Mouse (Mus musculus): ENCODE data around the gene Arhgef10l. TPM values are rescaled to one million over a fixed set of nuclear protein-coding genes. Genes with fewer than 3 reads are reported as not detected.
"Not testable (repeated sequence)": the region's sequence is repeated elsewhere in the genome, so short reads cannot be mapped to it uniquely, and the experiment has no call there.

The Arhgef10l gene
- polyA plus RNA-seq, 1 experiment from 2014 or later: 9.7 TPM

- ATAC-seq (replicated peaks; ENCODE audit: insufficient number of reproducible peaks, low FRiP score, low TSS enrichment): no peak
- Histone ChIP-seq H3K4me3 (ENCODE audit: low read depth, low read length) (peak overlapping the region; percentile 14), H3K36me3 (ENCODE audit: control insufficient read depth, insufficient read depth, low read length) (peaks cover 29% of the 10 kb centered on the region), H3K4me2 (peak overlapping the region; percentile 53), H3K9me3 (replicated peaks; ENCODE audit: control insufficient read depth, low read length) (no peaks in the 10 kb centered on the region), H3K9ac (ENCODE audit: low read depth, low read length) (peak overlapping the region; percentile 52), H3K4me1 (ENCODE audit: control insufficient read depth, insufficient read depth, low read length) (peaks cover 14% of the 10 kb centered on the region; the same call in 1 of the 2 replicates), H3K27ac (ENCODE audit: low read depth, low read length) (peak overlapping the region; percentile 50; the same call in 1 of the 2 replicates), H3K27me3 (ENCODE audit: control insufficient read depth, insufficient read depth, low read length) (no peaks in the 10 kb centered on the region)
- WGBS (ENCODE audit: insufficient replicate concordance): 73% methylated on average over 16 of the region's 16 CpGs
Measured at GRCm38 (mm10) chr4:140581341-140581729, 84.5 kb downstream of the Arhgef10l start.

GRCm38 (mm10) chr4:140580866-140581265 lies 84.9 kb downstream of the Arhgef10l start:
- peak overlapping the region; percentile 14; the same call in 1 of the 2 replicates for H3K4me3 ChIP-seq (ENCODE audit: low read depth, low read length)
- H3K27me3 ChIP-seq (ENCODE audit: control insufficient read depth, insufficient read depth, low read length): no peaks in the 10 kb centered on the region
- ATAC-seq (replicated peaks; ENCODE audit: insufficient number of reproducible peaks, low FRiP score, low TSS enrichment): no peak
- no peak overlapping the region for H3K27ac ChIP-seq (ENCODE audit: low read depth, low read length)
- H3K9ac ChIP-seq (ENCODE audit: low read depth, low read length): no peak overlapping the region; the same call in 1 of the 2 replicates
- peaks cover 34% of the 10 kb centered on the region for H3K36me3 ChIP-seq (ENCODE audit: control insufficient read depth, insufficient read depth, low read length)
- H3K4me2 ChIP-seq: peak overlapping the region; percentile 53
- 83% methylated on average over 4 of the region's 4 CpGs for WGBS (ENCODE audit: insufficient replicate concordance)
- H3K4me1 ChIP-seq (ENCODE audit: control insufficient read depth, insufficient read depth, low read length): peaks cover 14% of the 10 kb centered on the region; the same call in 1 of the 2 replicates
- H3K9me3 ChIP-seq (replicated peaks; ENCODE audit: control insufficient read depth, low read length): no peaks in the 10 kb centered on the region

- ATAC-seq (replicated peaks; ENCODE audit: insufficient number of reproducible peaks, low FRiP score, low TSS enrichment): no peak
Measured at GRCm38 (mm10) chr4:140579576-140579975, 86.2 kb downstream of the Arhgef10l start.

GRCm38 (mm10) chr4:140579149-140579548 lies 86.7 kb downstream of the Arhgef10l start:
- WGBS (ENCODE audit: insufficient replicate concordance): 90% methylated on average over 13 of the region's 13 CpGs
- peaks cover 37% of the 10 kb centered on the region for H3K36me3 ChIP-seq (ENCODE audit: control insufficient read depth, insufficient read depth, low read length)
- no peak for ATAC-seq (replicated peaks; ENCODE audit: insufficient number of reproducible peaks, low FRiP score, low TSS enrichment)
- H3K4me2 ChIP-seq: no peak overlapping the region
- no peaks in the 10 kb centered on the region for H3K27me3 ChIP-seq (ENCODE audit: control insufficient read depth, insufficient read depth, low read length)
- no peaks in the 10 kb centered on the region for H3K9me3 ChIP-seq (replicated peaks; ENCODE audit: control insufficient read depth, low read length)
- H3K27ac ChIP-seq (ENCODE audit: low read depth, low read length): no peak overlapping the region
- no peak overlapping the region for H3K4me3 ChIP-seq (ENCODE audit: low read depth, low read length)
- no peak overlapping the region for H3K9ac ChIP-seq (ENCODE audit: low read depth, low read length)
- peaks cover 14% of the 10 kb centered on the region; the same call in 1 of the 2 replicates for H3K4me1 ChIP-seq (ENCODE audit: control insufficient read depth, insufficient read depth, low read length)

More at GRCm38 (mm10) chr4:140579576-140579975, 86.2 kb downstream of the Arhgef10l start:
- Histone ChIP-seq H3K4me2 (no peak overlapping the region), H3K4me1 (ENCODE audit: control insufficient read depth, insufficient read depth, low read length) (peaks cover 14% of the 10 kb centered on the region; the same call in 1 of the 2 replicates), H3K9ac (ENCODE audit: low read depth, low read length) (no peak overlapping the region), H3K4me3 (ENCODE audit: low read depth, low read length) (no peak overlapping the region), H3K27me3 (ENCODE audit: control insufficient read depth, insufficient read depth, low read length) (no peaks in the 10 kb centered on the region), H3K9me3 (replicated peaks; ENCODE audit: control insufficient read depth, low read length) (no peaks in the 10 kb centered on the region), H3K27ac (ENCODE audit: low read depth, low read length) (no peak overlapping the region), H3K36me3 (ENCODE audit: control insufficient read depth, insufficient read depth, low read length) (peaks cover 37% of the 10 kb centered on the region)
- WGBS (ENCODE audit: insufficient replicate concordance): 86% methylated on average over 8 of the region's 8 CpGs

- H3K4me2 ChIP-seq: no peak overlapping the region
- WGBS (ENCODE audit: insufficient replicate concordance): 96% methylated on average over 16 of the region's 16 CpGs
- no peak overlapping the region for H3K9ac ChIP-seq (ENCODE audit: low read depth, low read length)
Measured at GRCm38 (mm10) chr4:140576628-140577027, 89.2 kb downstream of the Arhgef10l start.

GRCm38 (mm10) chr4:140574863-140575262 lies 90.9 kb downstream of the Arhgef10l start:
- H3K4me2 ChIP-seq; H3K4me3 ChIP-seq (ENCODE audit: low read depth, low read length); H3K27me3 ChIP-seq (ENCODE audit: control insufficient read depth, insufficient read depth, low read length); H3K9me3 ChIP-seq (replicated peaks; ENCODE audit: control insufficient read depth, low read length); H3K27ac ChIP-seq (ENCODE audit: low read depth, low read length); H3K4me1 ChIP-seq (ENCODE audit: control insufficient read depth, insufficient read depth, low read length); ATAC-seq (replicated peaks; ENCODE audit: insufficient number of reproducible peaks, low FRiP score, low TSS enrichment); H3K9ac ChIP-seq (ENCODE audit: low read depth, low read length): not testable (repeated sequence)
- WGBS (ENCODE audit: insufficient replicate concordance): 90% methylated on average over 7 of the region's 7 CpGs
- peaks cover 31% of the 10 kb centered on the region for H3K36me3 ChIP-seq (ENCODE audit: control insufficient read depth, insufficient read depth, low read length)

More at GRCm38 (mm10) chr4:140576628-140577027, 89.2 kb downstream of the Arhgef10l start:
- Histone ChIP-seq H3K36me3 (ENCODE audit: control insufficient read depth, insufficient read depth, low read length) (peaks cover 35% of the 10 kb centered on the region), H3K4me1 (ENCODE audit: control insufficient read depth, insufficient read depth, low read length) (peaks cover 6% of the 10 kb centered on the region; the same call in 1 of the 2 replicates), H3K9me3 (replicated peaks; ENCODE audit: control insufficient read depth, low read length) (no peaks in the 10 kb centered on the region), H3K27ac (ENCODE audit: low read depth, low read length) (no peak overlapping the region), H3K27me3 (ENCODE audit: control insufficient read depth, insufficient read depth, low read length) (no peaks in the 10 kb centered on the region), H3K4me3 (ENCODE audit: low read depth, low read length) (no peak overlapping the region)
- ATAC-seq (replicated peaks; ENCODE audit: insufficient number of reproducible peaks, low FRiP score, low TSS enrichment): no peak

GRCm38 (mm10) chr4:140572376-140572775 lies 93.4 kb downstream of the Arhgef10l start:
- WGBS (ENCODE audit: insufficient replicate concordance): 85% methylated on average over 17 of the region's 17 CpGs
- no peak overlapping the region for H3K27ac ChIP-seq (ENCODE audit: low read depth, low read length)
- ATAC-seq (replicated peaks; ENCODE audit: insufficient number of reproducible peaks, low FRiP score, low TSS enrichment): no peak

GRCm38 (mm10) chr4:140569394-140569793 lies 96.4 kb downstream of the Arhgef10l start:
- Histone ChIP-seq H3K36me3 (ENCODE audit: control insufficient read depth, insufficient read depth, low read length) (peaks cover 20% of the 10 kb centered on the region), H3K4me1 (ENCODE audit: control insufficient read depth, insufficient read depth, low read length) (no peaks in the 10 kb centered on the region), H3K4me2 (no peak overlapping the region), H3K9me3 (replicated peaks; ENCODE audit: control insufficient read depth, low read length) (no peaks in the 10 kb centered on the region), H3K4me3 (ENCODE audit: low read depth, low read length) (no peak overlapping the region), H3K27me3 (ENCODE audit: control insufficient read depth, insufficient read depth, low read length) (no peaks in the 10 kb centered on the region), H3K27ac (ENCODE audit: low read depth, low read length) (no peak overlapping the region), H3K9ac (ENCODE audit: low read depth, low read length) (0 out of 2 replicates have a peak overlapping the region, but pooled peaks have one; percentile 28)
- no peak for ATAC-seq (replicated peaks; ENCODE audit: insufficient number of reproducible peaks, low FRiP score, low TSS enrichment)
- 78% methylated on average over 2 of the region's 2 CpGs for WGBS (ENCODE audit: insufficient replicate concordance)

More at GRCm38 (mm10) chr4:140572376-140572775, 93.4 kb downstream of the Arhgef10l start:
- no peaks in the 10 kb centered on the region for H3K4me1 ChIP-seq (ENCODE audit: control insufficient read depth, insufficient read depth, low read length)
- H3K36me3 ChIP-seq (ENCODE audit: control insufficient read depth, insufficient read depth, low read length): peaks cover 28% of the 10 kb centered on the region
- no peak overlapping the region for H3K4me2 ChIP-seq
- H3K27me3 ChIP-seq (ENCODE audit: control insufficient read depth, insufficient read depth, low read length): no peaks in the 10 kb centered on the region
- H3K9ac ChIP-seq (ENCODE audit: low read depth, low read length): no peak overlapping the region
- no peak overlapping the region for H3K4me3 ChIP-seq (ENCODE audit: low read depth, low read length)
- no peaks in the 10 kb centered on the region for H3K9me3 ChIP-seq (replicated peaks; ENCODE audit: control insufficient read depth, low read length)

GRCm38 (mm10) chr4:140567911-140568480 lies 97.8 kb downstream of the Arhgef10l start:
- peaks cover 20% of the 10 kb centered on the region for H3K36me3 ChIP-seq (ENCODE audit: control insufficient read depth, insufficient read depth, low read length)
- no peak for ATAC-seq (replicated peaks; ENCODE audit: insufficient number of reproducible peaks, low FRiP score, low TSS enrichment)
- H3K27ac ChIP-seq (ENCODE audit: low read depth, low read length): no peak overlapping the region
- H3K9ac ChIP-seq (ENCODE audit: low read depth, low read length): no peak overlapping the region
- 86% methylated on average over 11 of the region's 11 CpGs for WGBS (ENCODE audit: insufficient replicate concordance)
- H3K4me3 ChIP-seq (ENCODE audit: low read depth, low read length): no peak overlapping the region
- H3K27me3 ChIP-seq (ENCODE audit: control insufficient read depth, insufficient read depth, low read length): no peaks in the 10 kb centered on the region
- H3K4me1 ChIP-seq (ENCODE audit: control insufficient read depth, insufficient read depth, low read length): no peaks in the 10 kb centered on the region
- H3K9me3 ChIP-seq (replicated peaks; ENCODE audit: control insufficient read depth, low read length): no peaks in the 10 kb centered on the region
- no peak overlapping the region for H3K4me2 ChIP-seq
